Mouse (Mus musculus) cerebellum, adult (tissue): Measurements from ENCODE around the gene Pknox1.
A peak's percentile ranks its signal among the peaks of the same experiment; 100 is the strongest.
"Not testable (repeated sequence)": the region's sequence is repeated elsewhere in the genome, so short reads cannot be mapped to it uniquely, and the experiment has no call there.

Experiments
- ATAC-seq: cut with Nextera tagmentation; 2 replicates; pipeline ENCODE4 v1.9.2; 2017; ENCODE audit warnings: mild to moderate bottlenecking, moderate library complexity, mixed read lengths; ENCODE audit not compliant: insufficient number of reproducible peaks, low FRiP score, low TSS enrichment

Pknox1 gene

DNA sequence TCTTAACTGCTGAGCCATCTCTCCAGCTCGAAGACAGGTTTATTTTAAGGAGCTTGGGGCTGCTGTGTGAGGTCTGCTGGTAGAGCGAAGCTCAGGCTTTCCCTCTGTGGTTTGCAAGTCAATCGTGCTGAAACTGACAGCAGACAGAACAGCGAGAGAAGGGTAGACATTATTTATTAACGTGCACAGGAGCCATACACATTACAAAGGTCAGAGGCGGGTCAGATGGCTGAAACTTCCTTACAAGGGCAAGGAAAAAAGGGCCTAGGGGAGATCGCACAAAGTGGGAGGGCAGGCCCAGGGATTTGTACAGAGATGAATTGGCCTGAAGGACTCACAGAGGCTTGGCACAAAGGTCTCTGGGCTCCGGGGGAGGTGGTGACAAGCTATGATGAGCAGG lies 15.1 kb upstream of the Pknox1 start:
- no peak for ATAC-seq

GRCm38 (mm10) chr17:31552601-31553000 lies 11.9 kb upstream of the Pknox1 start:
- ATAC-seq = not testable (repeated sequence)

DNA sequence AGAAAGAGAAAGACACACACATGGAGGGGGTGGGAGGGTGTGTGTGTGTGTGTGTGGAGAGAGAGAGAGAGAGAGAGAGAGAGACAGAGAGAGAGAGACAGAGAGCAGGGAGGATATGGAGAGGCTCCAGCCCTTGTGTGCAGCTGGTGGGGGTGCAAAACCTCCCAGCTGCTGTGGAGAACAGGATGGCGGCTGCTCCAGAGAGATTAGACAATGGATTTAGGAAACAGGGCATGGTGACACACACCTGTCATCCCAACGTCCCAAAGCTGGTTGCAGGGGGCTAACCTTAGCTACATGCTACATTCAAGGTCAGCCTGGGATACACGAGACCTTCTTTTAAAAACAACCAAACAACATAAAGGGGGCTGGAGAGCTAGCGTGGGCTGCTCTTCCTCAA lies 8.3 kb upstream of the Pknox1 start:
- ATAC-seq = no peak

- ATAC-seq = no peak
These were observed 7.2 kb upstream of the Pknox1 start for GRCm38 (mm10) chr17:31557124-31557880.

- no peak for ATAC-seq
These were observed 6.5 kb upstream of the Pknox1 start for GRCm38 (mm10) chr17:31557947-31558542.

GRCm38 (mm10) chr17:31559021-31559789 lies 5.3 kb upstream of the Pknox1 start:
- ATAC-seq = no peak

- peak; percentile 15; the same call in 1 of the 2 replicates for ATAC-seq
These were observed 911 bp upstream of the Pknox1 start for GRCm38 (mm10) chr17:31563632-31564014.

- no peak for ATAC-seq
These were observed 265 bp downstream of the Pknox1 start for GRCm38 (mm10) chr17:31564858-31565140.

- ATAC-seq = no peak; the same call in 1 of the 2 replicates
These were observed 865 bp downstream of the Pknox1 start for GRCm38 (mm10) chr17:31565141-31566056.

DNA sequence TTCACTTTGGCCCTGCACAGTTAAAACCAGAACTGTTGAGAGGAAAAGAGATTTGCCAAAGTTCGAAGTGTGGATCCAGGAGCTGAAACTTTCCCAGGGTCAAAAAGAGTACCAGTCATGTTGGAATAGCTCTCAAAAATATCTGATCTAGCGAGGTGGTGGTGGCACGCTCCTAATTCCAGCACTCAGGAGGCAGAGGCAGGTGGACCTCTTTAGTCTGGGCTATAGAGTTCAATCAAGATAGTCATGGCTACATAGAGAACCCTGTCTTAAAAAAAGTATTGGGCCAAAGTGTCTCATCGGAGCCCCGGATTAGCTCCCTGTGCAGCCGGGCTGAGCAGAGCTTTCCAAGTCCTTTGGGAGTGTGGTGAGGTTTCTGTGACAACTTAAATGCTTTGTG lies 1.7 kb downstream of the Pknox1 start:
- ATAC-seq = no peak

DNA sequence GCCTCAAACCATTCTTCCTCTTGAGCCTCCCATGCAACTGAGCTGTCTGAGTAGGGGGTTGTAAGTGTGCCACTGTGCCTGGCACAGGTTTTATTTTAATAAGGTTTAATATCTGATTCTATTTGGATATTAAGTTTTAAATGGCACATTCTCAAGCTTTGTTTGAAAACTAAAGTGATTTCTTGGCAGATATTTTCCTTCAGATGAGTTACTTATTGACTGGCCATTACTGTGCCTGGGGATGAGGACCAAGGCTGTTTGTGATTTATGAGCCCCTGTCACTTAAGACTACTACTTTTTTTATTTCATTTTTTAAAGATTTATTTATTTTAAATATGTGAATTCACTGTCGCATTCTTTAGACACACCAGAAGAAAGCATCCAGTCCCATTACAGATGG lies 5.2 kb downstream of the Pknox1 start:
- no peak for ATAC-seq

GRCm38 (mm10) chr17:31570321-31570925 lies 5.9 kb downstream of the Pknox1 start:
- 0 out of 2 replicates have a peak, but pooled peaks have one; percentile 68 for ATAC-seq

- no peak for ATAC-seq
These were observed 7.2 kb downstream of the Pknox1 start for GRCm38 (mm10) chr17:31571689-31572088.

DNA sequence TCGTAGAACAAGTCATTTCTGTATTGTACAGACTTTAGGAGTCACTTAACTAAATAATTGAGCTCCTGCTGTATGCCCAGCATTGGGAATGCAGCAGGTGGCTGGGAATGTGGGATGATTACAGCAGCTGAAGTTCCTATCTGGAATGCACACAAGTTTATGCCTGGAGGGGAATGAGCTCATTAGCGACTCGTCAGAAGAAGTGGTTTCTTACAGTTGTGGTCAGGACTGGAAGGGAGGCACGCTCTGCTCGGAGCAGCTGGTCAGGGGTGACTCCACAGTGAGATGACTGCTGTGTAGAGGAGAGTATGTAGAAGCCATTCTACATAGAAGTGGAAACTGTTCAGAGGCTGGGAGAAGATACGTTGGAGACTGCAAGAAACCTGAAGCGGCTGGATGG lies 10.1 kb downstream of the Pknox1 start:
- no peak for ATAC-seq

DNA sequence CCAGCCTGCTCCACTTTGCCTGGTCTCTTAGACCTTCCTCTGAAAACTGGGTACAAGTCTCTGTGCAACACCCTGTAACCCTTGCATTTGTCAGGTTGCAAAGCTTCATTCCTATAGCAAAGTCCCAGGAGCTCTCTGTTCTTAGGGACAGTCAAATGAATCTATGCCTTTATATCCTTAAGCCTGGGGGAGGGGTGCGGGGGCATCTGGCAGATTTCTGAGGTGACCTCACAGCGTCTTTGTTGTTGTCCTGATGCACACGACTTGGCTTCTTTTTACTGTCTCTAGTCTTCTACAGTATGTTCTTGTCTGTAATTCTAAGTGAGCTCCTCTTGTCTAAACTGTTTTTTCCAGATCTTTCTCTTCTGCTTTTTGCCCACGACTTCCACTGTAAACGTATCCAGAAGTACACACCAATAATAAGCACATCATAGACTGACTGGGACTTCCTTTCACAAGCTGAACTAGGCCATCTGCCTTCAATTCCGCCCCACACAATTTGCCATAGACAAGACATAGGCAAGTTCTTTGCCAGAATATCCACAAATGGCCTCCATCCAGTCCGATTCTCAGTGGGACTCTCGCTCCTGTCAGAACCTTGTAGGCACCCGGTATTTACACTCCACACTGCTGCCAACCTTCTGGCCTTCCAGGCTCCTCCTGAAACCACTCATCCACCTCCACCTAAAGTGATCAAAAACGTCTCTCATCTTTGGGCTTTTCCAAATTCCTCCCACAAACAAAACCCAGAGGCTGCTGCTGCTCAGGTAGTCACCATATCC lies 12.1 kb downstream of the Pknox1 start:
- ATAC-seq = peak; percentile 82

GRCm38 (mm10) chr17:31580344-31580743 lies 15.8 kb downstream of the Pknox1 start:
- ATAC-seq = no peak

DNA sequence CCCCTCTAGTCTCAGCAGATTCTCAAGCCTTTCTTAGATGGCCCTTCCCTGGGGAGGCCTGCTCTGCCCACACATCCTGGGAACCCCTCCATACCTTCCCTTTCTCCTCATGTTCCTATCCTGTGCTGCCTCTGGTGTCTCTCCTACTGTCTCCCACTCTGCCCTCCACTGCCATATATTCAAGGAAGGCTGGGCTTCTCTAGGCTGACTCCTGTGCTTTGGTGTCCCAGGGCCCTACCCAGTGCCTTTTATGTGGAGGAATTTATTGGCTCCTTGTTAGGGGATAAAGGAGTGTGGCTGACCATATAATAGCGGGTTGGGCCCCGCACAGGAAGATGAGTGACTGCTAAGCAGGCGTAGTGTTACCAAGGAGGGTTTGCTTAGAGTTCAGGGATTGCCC lies 18.7 kb downstream of the Pknox1 start:
- no peak for ATAC-seq

DNA sequence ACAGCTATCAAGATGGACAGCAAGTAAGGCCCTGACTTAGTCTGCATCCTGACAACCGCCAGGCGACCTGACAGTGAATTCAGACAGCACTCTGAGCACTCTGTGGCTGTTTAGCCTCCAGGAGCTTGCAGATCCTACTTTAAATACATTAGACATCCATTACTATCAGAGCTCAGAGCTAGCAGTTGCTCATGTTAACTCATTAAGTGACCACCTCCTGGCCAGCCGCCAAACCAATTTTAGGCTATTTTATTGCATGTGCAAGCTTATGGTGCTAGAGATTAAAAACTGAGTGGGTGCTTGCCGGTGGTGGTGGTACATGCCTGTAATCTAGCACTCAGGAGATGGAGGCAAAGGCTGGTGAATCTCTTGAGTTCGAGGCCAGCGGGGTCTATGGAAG lies 19.2 kb downstream of the Pknox1 start:
- ATAC-seq = no peak

GRCm38 (mm10) chr17:31588115-31588514 lies 23.6 kb downstream of the Pknox1 start:
- no peak for ATAC-seq
